Mouse (Mus musculus) liver, embryonic 16.5 days (tissue): ENCODE data around the gene Rad54l. TPM values are rescaled to one million over a fixed set of nuclear protein-coding genes. Genes with fewer than 3 reads are reported as not detected.

ENCODE experiments used
- ATAC-seq: fragments of 200-750 bp; cut with Nextera tagmentation; 2 replicates; pipeline ENCODE4 v1.8.0; 2017; ENCODE audit warnings: low read depth, mild to moderate bottlenecking, moderate number of reproducible peaks, moderate library complexity
- H3K27ac ChIP-seq: fragments of 300-500 bp; sonication (generic); 2 replicates; pipeline ENCODE4 v1.5.1; 2014; ENCODE audit warnings: mild to moderate bottlenecking, low read length
- H3K27me3 ChIP-seq: fragments of 300-500 bp; sonication (generic); 2 replicates; pipeline ENCODE4 v1.6.1; 2014; ENCODE audit warnings: low read depth, low read length, mixed read lengths; ENCODE audit not compliant: control insufficient read depth, insufficient read depth
- H3K36me3 ChIP-seq: fragments of 300-500 bp; sonication (generic); 2 replicates; pipeline ENCODE4 v1.6.1; 2014; ENCODE audit warnings: mild to moderate bottlenecking; ENCODE audit not compliant: control insufficient read depth, insufficient read depth
- H3K4me1 ChIP-seq: fragments of 300-500 bp; sonication (generic); 2 replicates; pipeline ENCODE4 v1.6.1; 2014; ENCODE audit warnings: low read depth, low read length, mixed read lengths; ENCODE audit not compliant: control insufficient read depth
- H3K4me2 ChIP-seq: fragments of 300-500 bp; sonication (generic); 2 replicates; pipeline ENCODE4 v1.6.1; 2014; ENCODE audit warnings: low read depth, low read length, mixed read lengths
- H3K4me3 ChIP-seq: fragments of 300-500 bp; sonication (generic); 2 replicates; pipeline ENCODE4 v1.5.1; 2014; ENCODE audit warnings: low read depth, mild to moderate bottlenecking, low read length
- H3K9ac ChIP-seq: fragments of 300-500 bp; sonication (generic); 2 replicates; pipeline ENCODE4 v1.6.1; 2014; ENCODE audit warnings: low read depth, low read length
- H3K9me3 ChIP-seq: fragments of 300-500 bp; sonication (generic); replicated peaks from 2 replicates; pipeline ENCODE4 v1.6.1; 2016; ENCODE audit warnings: low read length; ENCODE audit not compliant: control insufficient read depth
- WGBS: fragments of 180-500 bp; shearing (Covaris S2); extraction: QIAGEN DNeasy Blood & Tissue Kit; methylation state at CpG from one replicate; pipeline ENCODE4 v1.1.7; 2014; ENCODE audit not compliant: insufficient replicate concordance; 5-methylcytosine and 5-hydroxymethylcytosine counted together
- polyA plus RNA-seq: library from polyadenylated mRNA; unstranded; fragments of >200 nt; fragmentation: Nextera tagmentation; extraction: Ambion mirVana; gene quantifications from 2 replicates; pipeline ENCODE4 v1.2.1, GENCODE M21; 2015

Gene Rad54l
- polyA plus RNA-seq, 1 experiment from 2014 or later, result 23.7 TPM

- ATAC-seq, result no peak
- H3K36me3 ChIP-seq, result peaks cover 8% of the 10 kb centered on the region; the same call in 1 of the 2 replicates
- no peak overlapping the region for H3K27ac ChIP-seq
- no peak overlapping the region for H3K9ac ChIP-seq
- no peaks in the 10 kb centered on the region for H3K27me3 ChIP-seq
- peaks cover 2% of the 10 kb centered on the region; the same call in 1 of the 2 replicates for H3K4me1 ChIP-seq
- no peak overlapping the region for H3K4me3 ChIP-seq
- H3K4me2 ChIP-seq, result no peak overlapping the region
- 61% methylated on average over 3 of the region's 3 CpGs for WGBS
- no peaks in the 10 kb centered on the region for H3K9me3 ChIP-seq
Observed at GRCm38 (mm10) chr4:116160769-116161168, 37.3 kb upstream of the Rad54l start.

- ATAC-seq, result no peak
- Histone ChIP-seq H3K27me3 (no peaks in the 10 kb centered on the region), H3K36me3 (peaks cover 8% of the 10 kb centered on the region; the same call in 1 of the 2 replicates), H3K4me2 (no peak overlapping the region), H3K4me1 (peaks cover 2% of the 10 kb centered on the region; the same call in 1 of the 2 replicates), H3K27ac (no peak overlapping the region), H3K9me3 (no peaks in the 10 kb centered on the region), H3K4me3 (no peak overlapping the region), H3K9ac (no peak overlapping the region)
- WGBS, result 57% methylated on average over 3 of the region's 3 CpGs
Observed at GRCm38 (mm10) chr4:116159912-116160311, 36.4 kb upstream of the Rad54l start.

GRCm38 (mm10) chr4:116157882-116158281, 34.4 kb upstream of the Rad54l start:
- 71% methylated on average over 2 of the region's 2 CpGs for WGBS
- no peak overlapping the region for H3K4me2 ChIP-seq
- no peaks in the 10 kb centered on the region for H3K9me3 ChIP-seq
- no peak for ATAC-seq
- peaks cover 2% of the 10 kb centered on the region; the same call in 1 of the 2 replicates for H3K4me1 ChIP-seq
- no peak overlapping the region for H3K4me3 ChIP-seq
- H3K27me3 ChIP-seq, result no peaks in the 10 kb centered on the region
- H3K36me3 ChIP-seq, result peaks cover 8% of the 10 kb centered on the region; the same call in 1 of the 2 replicates
- no peak overlapping the region for H3K27ac ChIP-seq
- H3K9ac ChIP-seq, result no peak overlapping the region

- Histone ChIP-seq H3K4me3 (no peak overlapping the region), H3K9ac (no peak overlapping the region), H3K27ac (no peak overlapping the region), H3K27me3 (no peaks in the 10 kb centered on the region), H3K36me3 (peaks cover 6% of the 10 kb centered on the region; the same call in 1 of the 2 replicates), H3K4me1 (peaks cover 15% of the 10 kb centered on the region), H3K9me3 (no peaks in the 10 kb centered on the region), H3K4me2 (no peak overlapping the region)
- 87% methylated on average over 15 of the region's 15 CpGs for WGBS
- no peak for ATAC-seq
Observed at GRCm38 (mm10) chr4:116152702-116153101, 29.2 kb upstream of the Rad54l start.

- Histone ChIP-seq H3K9ac (peak within 1 kb of the TSS; percentile 85), H3K4me1 (peaks cover 15% of the 10 kb centered on the region), H3K27me3 (no peaks in the 10 kb centered on the region), H3K27ac (peak within 1 kb of the TSS; percentile 74), H3K36me3 (peaks cover 5% of the 10 kb centered on the region; the same call in 1 of the 2 replicates), H3K9me3 (no peaks in the 10 kb centered on the region; the same call in 1 of the 2 replicates), H3K4me2 (peak within 1 kb of the TSS; percentile 97), H3K4me3 (peak within 1 kb of the TSS; percentile 79)
- ATAC-seq, result no peak
- 68% methylated on average over 6 of the region's 6 CpGs for WGBS
Observed at GRCm38 (mm10) chr4:116151238-116151637, 27.7 kb upstream of the Rad54l start, which contains the start of gene Lurap1. Lurap1 (minus strand) TSS chr4:116151338.

GRCm38 (mm10) chr4:116150862-116151221, 27.4 kb upstream of the Rad54l start:
- Histone ChIP-seq H3K4me1 (peaks cover 15% of the 10 kb centered on the region), H3K4me2 (peak overlapping the region; percentile 97), H3K27ac (no peak overlapping the region), H3K4me3 (peak overlapping the region; percentile 79), H3K36me3 (peaks cover under 1% of the 10 kb centered on the region; the same call in 1 of the 2 replicates), H3K9ac (peak overlapping the region; percentile 78), H3K9me3 (no peaks in the 10 kb centered on the region; the same call in 1 of the 2 replicates), H3K27me3 (no peaks in the 10 kb centered on the region)
- WGBS, result 21% methylated on average over 4 of the region's 4 CpGs
- ATAC-seq, result no peak

- WGBS, result 1% methylated on average over 51 of the region's 73 CpGs
- H3K4me2 ChIP-seq, result peak overlapping the region; percentile 97
- H3K9ac ChIP-seq, result peak overlapping the region; percentile 85
- peak overlapping the region; percentile 74 for H3K27ac ChIP-seq
- H3K27me3 ChIP-seq, result 0 out of 2 replicates have a peak, but pooled peaks cover under 1% of the 10 kb centered on the region
- no peaks in the 10 kb centered on the region; the same call in 1 of the 2 replicates for H3K9me3 ChIP-seq
- H3K36me3 ChIP-seq, result no peaks in the 10 kb centered on the region; the same call in 1 of the 2 replicates
- peaks cover 15% of the 10 kb centered on the region for H3K4me1 ChIP-seq
- ATAC-seq, result peak; percentile 97
- peak overlapping the region; percentile 79 for H3K4me3 ChIP-seq
Observed at GRCm38 (mm10) chr4:116150156-116150861, 26.8 kb upstream of the Rad54l start.

- WGBS, result 28% methylated on average over 6 of the region's 6 CpGs
Observed at GRCm38 (mm10) chr4:116149812-116150155, 26.3 kb upstream of the Rad54l start.

More at GRCm38 (mm10) chr4:116149812-116150155, 26.3 kb upstream of the Rad54l start:
- peak overlapping the region; percentile 79 for H3K4me3 ChIP-seq
- ATAC-seq, result no peak
- no peaks in the 10 kb centered on the region; the same call in 1 of the 2 replicates for H3K36me3 ChIP-seq
- H3K27ac ChIP-seq, result peak overlapping the region; percentile 74
- peak overlapping the region; percentile 85 for H3K9ac ChIP-seq
- H3K9me3 ChIP-seq, result no peaks in the 10 kb centered on the region; the same call in 1 of the 2 replicates
- peak overlapping the region; percentile 97 for H3K4me2 ChIP-seq
- peaks cover 15% of the 10 kb centered on the region for H3K4me1 ChIP-seq
- H3K27me3 ChIP-seq, result peaks cover 5% of the 10 kb centered on the region
